In genomic region chr5:114175596-114176171, GRCm38 (mm10) we compare ENCODE assay signal across 7 mouse cellular contexts. TPM values are rescaled to one million over a fixed set of nuclear protein-coding genes. Genes with fewer than 3 reads are reported as not detected.
DNase-seq lines count a peak whose midpoint lies in the region; ATAC-seq lines count a peak whose summit lies in the region.

No protein-coding gene starts in this region.

- no peaks in the 10 kb centered on the region; the same call in 1 of the 2 replicates for H3K4me1 ChIP-seq in intestine, embryonic 14.5 days (replicated peaks; ENCODE audit: control insufficient read depth, insufficient read depth, low read length)

- peak overlapping the region; percentile 54 for H3K4me3 ChIP-seq in intestine, embryonic 14.5 days (ENCODE audit: low read depth, low read length)

- DNase-seq in adrenal gland, postnatal 10 days: peak; percentile 99
- peak; percentile 85 for DNase-seq in embryo, embryonic 11.5 days (ENCODE audit: low read depth, low spot score)
- peak; percentile 96 for DNase-seq in gastrocnemius, postnatal 25 days
- DNase-seq in intestine, embryonic 14.5 days (ENCODE audit: low spot score): peak; percentile 94
- peak; percentile 33 to 61 for DNase-seq in left cerebral cortex, postnatal 25 days (ENCODE audit: low spot score in 2 of 2)
- peak; percentile 94 for DNase-seq in mesoderm, embryonic 11.5 days (ENCODE audit: low read depth, low spot score)
- DNase-seq in right cerebral cortex, postnatal 4 days: peak; percentile 54

- under 1% methylated on average over 26 of the region's 26 CpGs for WGBS in intestine, embryonic 14.5 days

- no peaks in the 10 kb centered on the region for H3K27me3 ChIP-seq in intestine, embryonic 14.5 days (replicated peaks; ENCODE audit: control insufficient read depth, insufficient read depth, low read length)

- no peak overlapping the region for H3K27ac ChIP-seq in intestine, embryonic 14.5 days (ENCODE audit: low read depth)

- peak; percentile 96 for ATAC-seq in intestine, embryonic 14.5 days (replicated peaks; ENCODE audit: low FRiP score, low TSS enrichment, low read depth)

- peak overlapping the region; percentile 33 for H3K9ac ChIP-seq in intestine, embryonic 14.5 days (ENCODE audit: low read length)

- intact Hi-C loops in left cerebral cortex, postnatal 25 days (cut with DNase I): loop anchor here (10.0 kb wide), 1 partner anchor 129 kb away; no protein-coding TSS in a partner anchor

- H3K36me3 ChIP-seq in intestine, embryonic 14.5 days (ENCODE audit: control insufficient read depth, insufficient read depth, low read length): no peaks in the 10 kb centered on the region

- peak overlapping the region; percentile 84 for H3K4me2 ChIP-seq in intestine, embryonic 14.5 days (ENCODE audit: low read length)

- H3K9me3 ChIP-seq in intestine, embryonic 14.5 days (ENCODE audit: control insufficient read depth, low read length): no peaks in the 10 kb centered on the region

RNA-seq across cellular contexts. Expression of gene Acacb, which starts 29.3 kb away (rescaled TPM):
- 100 to 1,000 TPM; 113 to 138 TPM for total RNA-seq in adrenal gland, postnatal 10 days (2021)
- 100 to 1,000 TPM; 120 to 133 TPM for total RNA-seq in gastrocnemius, postnatal 25 days (2021)
- polyA plus RNA-seq in intestine, embryonic 14.5 days (2014; fragmentation: Nextera tagmentation; extraction: Ambion mirVana): 2.3 and 2.4 TPM in 2 replicates
- 1 to 10 TPM; 4.0 to 4.7 TPM for total RNA-seq in left cerebral cortex, postnatal 25 days (2021)

RNA-seq across cellular contexts. Expression of gene Ung, which starts 45.5 kb away (rescaled TPM):
- total RNA-seq in adrenal gland, postnatal 10 days (2021): 10 to 100 TPM; 11.4 to 13.3 TPM
- 10 to 100 TPM; 10.5 TPM for total RNA-seq in gastrocnemius, postnatal 25 days (2021)
- 38.2 and 41.6 TPM in 2 replicates for polyA plus RNA-seq in intestine, embryonic 14.5 days (2014; fragmentation: Nextera tagmentation; extraction: Ambion mirVana)
- total RNA-seq in left cerebral cortex, postnatal 25 days (2021): 1 to 10 TPM; 3.4 to 4.9 TPM

RNA-seq across cellular contexts. Expression of gene Alkbh2, which starts 47.7 kb away (rescaled TPM):
- total RNA-seq in adrenal gland, postnatal 10 days (2021): 1 to 10 TPM; 6.3 to 8.6 TPM
- 1 to 10 TPM; 1.2 to 1.4 TPM for total RNA-seq in gastrocnemius, postnatal 25 days (2021)
- polyA plus RNA-seq in intestine, embryonic 14.5 days (2014; fragmentation: Nextera tagmentation; extraction: Ambion mirVana): 9.4 and 12.6 TPM in 2 replicates
- total RNA-seq in left cerebral cortex, postnatal 25 days (2021): 1 to 10 TPM; 5.2 to 5.4 TPM

Comparison
In these comparisons a context has a peak if more than half of its experiments do, and no peak if none do; other contexts are left out.
1. DNase-seq: peak in every context shown above with its lines; median percentile 99 in adrenal gland, postnatal 10 days; 96 in gastrocnemius, postnatal 25 days; 94 in intestine, embryonic 14.5 days; 94 in mesoderm, embryonic 11.5 days; 85 in embryo, embryonic 11.5 days; 54 in right cerebral cortex, postnatal 4 days; 47 in left cerebral cortex, postnatal 25 days.
2. RNA of gene Acacb, which starts 29.3 kb away (total RNA-seq): 113 to 138 TPM in adrenal gland, postnatal 10 days and 120 to 133 TPM in gastrocnemius, postnatal 25 days; 4.0 to 4.7 TPM in left cerebral cortex, postnatal 25 days; every median in the first group is over 10 times any median in the second.